Mouse (Mus musculus) hindbrain, embryonic 13.5 days (tissue): ENCODE results near the gene Tomm70a. TPM values are rescaled to one million over a fixed set of nuclear protein-coding genes. Genes with fewer than 3 reads are reported as not detected.
"Not testable (repeated sequence)": the region's sequence is repeated elsewhere in the genome, so short reads cannot be mapped to it uniquely, and the experiment has no call there.

Experiments used
- ATAC-seq: fragments of 200-750 bp; cut with Nextera tagmentation; 2 replicates; pipeline ENCODE4 v1.8.0; 2017; ENCODE audit warnings: moderate TSS enrichment; ENCODE audit not compliant: low FRiP score
- H3K27ac ChIP-seq: fragments of 300-500 bp; sonication (generic); 2 replicates; pipeline ENCODE4 v1.5.1; 2015; ENCODE audit warnings: inconsistent platforms, mild to moderate bottlenecking, moderate library complexity
- H3K27me3 ChIP-seq: fragments of 300-500 bp; sonication (generic); 2 replicates; pipeline ENCODE4 v1.6.1; 2015; ENCODE audit warnings: mild to moderate bottlenecking, inconsistent platforms
- H3K36me3 ChIP-seq: fragments of 300-500 bp; sonication (generic); 2 replicates; pipeline ENCODE4 v1.6.1; 2015; ENCODE audit warnings: mild to moderate bottlenecking, inconsistent platforms
- H3K4me1 ChIP-seq: fragments of 300-500 bp; sonication (generic); replicated peaks from 2 replicates; pipeline ENCODE4 v1.6.1; 2015; ENCODE audit warnings: inconsistent platforms
- H3K4me2 ChIP-seq: fragments of 300-500 bp; sonication (generic); 2 replicates; pipeline ENCODE4 v1.6.1; 2015; ENCODE audit warnings: inconsistent platforms, mild to moderate bottlenecking, moderate library complexity
- H3K4me3 ChIP-seq: fragments of 300-500 bp; sonication (generic); 2 replicates; pipeline ENCODE4 v1.5.1; 2015; ENCODE audit warnings: mild to moderate bottlenecking, inconsistent platforms
- H3K9ac ChIP-seq: fragments of 300-500 bp; sonication (generic); 2 replicates; pipeline ENCODE4 v1.6.1; 2015; ENCODE audit warnings: mild to moderate bottlenecking, inconsistent platforms
- H3K9me3 ChIP-seq: fragments of 300-500 bp; sonication (generic); 2 replicates; pipeline ENCODE4 v1.6.1; 2016; ENCODE audit warnings: inconsistent platforms
- WGBS: fragments of 180-500 bp; shearing (Covaris S2); methylation state at CpG from one replicate; pipeline ENCODE4 v1.1.7; 2015; 5-methylcytosine and 5-hydroxymethylcytosine counted together
- polyA plus RNA-seq: library from polyadenylated mRNA; unstranded; fragments of >200 nt; fragmentation: Nextera tagmentation; extraction: Ambion mirVana; gene quantifications from 2 replicates; pipeline ENCODE4 v1.2.1, GENCODE M21; 2015

Tomm70a gene
- polyA plus RNA-seq, 1 experiment from 2014 or later, result 54.7 TPM

DNA sequence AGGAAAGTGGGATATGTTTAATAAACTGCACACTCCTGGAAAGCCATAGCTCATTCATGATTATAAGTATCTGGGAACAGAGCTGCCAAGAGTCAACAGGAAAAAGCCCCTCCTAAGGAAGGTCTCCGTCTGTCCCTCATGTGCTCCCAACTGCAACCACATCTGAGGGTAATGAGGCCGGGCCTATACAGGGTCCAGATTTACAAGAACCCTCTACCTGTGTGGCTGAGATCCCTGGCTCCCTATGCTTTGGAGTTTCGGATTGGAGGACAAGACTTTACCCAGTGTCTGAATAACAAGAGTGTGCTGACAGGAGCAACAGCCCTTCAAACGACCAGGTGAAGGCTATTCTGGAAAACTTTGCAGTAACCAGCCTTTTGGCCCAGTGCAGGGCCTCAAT, 36.2 kb downstream of the Tomm70a start:
- H3K27me3 ChIP-seq, result no peaks in the 10 kb centered on the region
- no peaks in the 10 kb centered on the region for H3K4me1 ChIP-seq
- no peak overlapping the region for H3K9ac ChIP-seq
- H3K4me3 ChIP-seq, result no peak overlapping the region
- H3K27ac ChIP-seq, result no peak overlapping the region
- peaks cover 45% of the 10 kb centered on the region for H3K36me3 ChIP-seq
- H3K4me2 ChIP-seq, result no peak overlapping the region
- 83% methylated on average over 4 of the region's 4 CpGs for WGBS
- ATAC-seq, result no peak
- H3K9me3 ChIP-seq, result no peaks in the 10 kb centered on the region

GRCm38 (mm10) chr16:57159835-57160234, 38.3 kb downstream of the Tomm70a start:
- H3K4me3 ChIP-seq, result no peak overlapping the region
- no peaks in the 10 kb centered on the region for H3K4me1 ChIP-seq
- WGBS, result 72% methylated on average over 7 of the region's 7 CpGs
- H3K9ac ChIP-seq, result no peak overlapping the region
- no peaks in the 10 kb centered on the region for H3K9me3 ChIP-seq
- peaks cover 39% of the 10 kb centered on the region for H3K36me3 ChIP-seq
- H3K4me2 ChIP-seq, result no peak overlapping the region
- H3K27me3 ChIP-seq, result no peaks in the 10 kb centered on the region
- peak; percentile 22; the same call in 1 of the 2 replicates for ATAC-seq
- no peak overlapping the region for H3K27ac ChIP-seq

GRCm38 (mm10) chr16:57162841-57163240, 41.3 kb downstream of the Tomm70a start:
- WGBS, result 93% methylated on average over 5 of the region's 5 CpGs
- H3K36me3 ChIP-seq, result peaks cover 18% of the 10 kb centered on the region
- H3K4me1 ChIP-seq, result peaks cover 8% of the 10 kb centered on the region
- no peaks in the 10 kb centered on the region for H3K27me3 ChIP-seq
- ATAC-seq, result no peak
- H3K27ac ChIP-seq, result no peak overlapping the region
- H3K4me3 ChIP-seq, result no peak overlapping the region
- no peak overlapping the region for H3K9ac ChIP-seq
- H3K4me2 ChIP-seq, result no peak overlapping the region
- H3K9me3 ChIP-seq, result no peaks in the 10 kb centered on the region

DNA sequence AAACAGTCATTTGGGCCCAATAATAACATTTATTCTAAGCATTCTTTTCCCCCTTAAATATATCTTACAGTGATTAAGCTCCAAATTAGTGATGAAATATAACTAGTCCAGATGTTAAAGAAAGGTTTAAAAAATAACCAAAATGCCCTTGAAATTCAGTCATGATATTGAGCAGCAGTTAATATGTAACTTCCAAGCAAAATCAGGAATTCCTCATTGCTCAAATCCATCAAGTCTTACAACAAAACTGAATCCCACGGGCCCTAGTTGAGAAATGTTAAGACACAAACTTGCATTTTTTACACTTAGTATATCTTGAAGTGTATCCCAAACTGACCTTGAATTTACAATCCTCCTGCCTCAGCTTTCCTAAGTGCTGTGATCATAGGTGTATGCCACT, 42.2 kb downstream of the Tomm70a start:
- peaks cover 12% of the 10 kb centered on the region; the same call in 1 of the 2 replicates for H3K36me3 ChIP-seq
- no peaks in the 10 kb centered on the region for H3K9me3 ChIP-seq
- no peaks in the 10 kb centered on the region for H3K27me3 ChIP-seq
- no peak overlapping the region for H3K4me3 ChIP-seq
- no peak for ATAC-seq
- no peak overlapping the region for H3K27ac ChIP-seq
- peaks cover 15% of the 10 kb centered on the region for H3K4me1 ChIP-seq
- H3K4me2 ChIP-seq, result no peak overlapping the region
- no peak overlapping the region for H3K9ac ChIP-seq
- WGBS, result 94% methylated on average over 1 of the region's 1 CpGs

DNA sequence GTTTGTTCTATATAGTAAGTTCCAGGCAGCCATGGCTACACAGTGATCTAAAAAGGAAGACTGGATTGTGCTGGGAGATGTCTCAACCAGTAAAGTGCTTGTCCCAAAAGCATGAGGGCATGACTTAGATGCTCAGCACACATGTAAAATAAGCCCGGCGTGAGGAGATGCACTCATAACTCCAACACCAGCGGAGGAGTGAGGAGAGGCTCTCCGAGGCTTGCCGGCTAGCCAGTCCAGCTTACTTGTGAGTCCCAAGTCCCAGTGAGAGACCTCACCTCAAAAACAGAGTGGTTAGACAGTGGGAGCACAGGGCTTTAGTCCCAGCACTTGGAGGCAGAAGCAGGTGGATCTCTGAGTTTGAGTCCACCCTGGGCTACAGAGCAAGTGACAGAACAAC, 43.7 kb downstream of the Tomm70a start:
- ATAC-seq, result no peak
- Histone ChIP-seq H3K9me3 (no peaks in the 10 kb centered on the region), H3K36me3 (peaks cover 9% of the 10 kb centered on the region), H3K9ac (no peak overlapping the region), H3K4me2 (no peak overlapping the region), H3K27me3 (no peaks in the 10 kb centered on the region), H3K4me1 (peaks cover 15% of the 10 kb centered on the region), H3K27ac (no peak overlapping the region), H3K4me3 (no peak overlapping the region)
- WGBS, result 99% methylated on average over 5 of the region's 5 CpGs

DNA sequence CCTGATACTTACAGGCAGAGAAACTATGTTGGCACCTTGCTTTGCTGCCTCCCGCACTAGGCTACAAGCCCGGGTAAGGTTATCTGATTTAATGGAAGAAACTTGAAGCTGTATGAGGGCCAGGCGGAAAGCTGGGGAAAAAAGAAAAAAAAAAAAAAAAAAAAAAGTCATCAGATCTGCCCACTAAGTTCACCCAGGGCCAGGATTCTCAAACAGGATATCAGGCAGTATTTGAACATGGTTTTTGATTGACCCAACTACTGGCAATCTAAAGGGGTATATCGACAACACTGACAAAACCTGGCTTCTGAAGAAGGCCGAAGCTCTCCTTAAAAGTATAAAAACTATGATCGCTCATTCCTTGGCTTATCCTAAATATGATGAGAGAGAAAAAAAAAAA, 44.6 kb downstream of the Tomm70a start:
- 91% methylated on average over 6 of the region's 6 CpGs for WGBS
- ATAC-seq, result no peak
- no peak overlapping the region for H3K27ac ChIP-seq
- no peaks in the 10 kb centered on the region for H3K27me3 ChIP-seq
- no peaks in the 10 kb centered on the region for H3K9me3 ChIP-seq
- peak overlapping the region; percentile 66 for H3K4me2 ChIP-seq
- H3K36me3 ChIP-seq, result peaks cover 14% of the 10 kb centered on the region
- no peak overlapping the region for H3K9ac ChIP-seq
- peaks cover 15% of the 10 kb centered on the region for H3K4me1 ChIP-seq
- peak overlapping the region; percentile 60 for H3K4me3 ChIP-seq

DNA sequence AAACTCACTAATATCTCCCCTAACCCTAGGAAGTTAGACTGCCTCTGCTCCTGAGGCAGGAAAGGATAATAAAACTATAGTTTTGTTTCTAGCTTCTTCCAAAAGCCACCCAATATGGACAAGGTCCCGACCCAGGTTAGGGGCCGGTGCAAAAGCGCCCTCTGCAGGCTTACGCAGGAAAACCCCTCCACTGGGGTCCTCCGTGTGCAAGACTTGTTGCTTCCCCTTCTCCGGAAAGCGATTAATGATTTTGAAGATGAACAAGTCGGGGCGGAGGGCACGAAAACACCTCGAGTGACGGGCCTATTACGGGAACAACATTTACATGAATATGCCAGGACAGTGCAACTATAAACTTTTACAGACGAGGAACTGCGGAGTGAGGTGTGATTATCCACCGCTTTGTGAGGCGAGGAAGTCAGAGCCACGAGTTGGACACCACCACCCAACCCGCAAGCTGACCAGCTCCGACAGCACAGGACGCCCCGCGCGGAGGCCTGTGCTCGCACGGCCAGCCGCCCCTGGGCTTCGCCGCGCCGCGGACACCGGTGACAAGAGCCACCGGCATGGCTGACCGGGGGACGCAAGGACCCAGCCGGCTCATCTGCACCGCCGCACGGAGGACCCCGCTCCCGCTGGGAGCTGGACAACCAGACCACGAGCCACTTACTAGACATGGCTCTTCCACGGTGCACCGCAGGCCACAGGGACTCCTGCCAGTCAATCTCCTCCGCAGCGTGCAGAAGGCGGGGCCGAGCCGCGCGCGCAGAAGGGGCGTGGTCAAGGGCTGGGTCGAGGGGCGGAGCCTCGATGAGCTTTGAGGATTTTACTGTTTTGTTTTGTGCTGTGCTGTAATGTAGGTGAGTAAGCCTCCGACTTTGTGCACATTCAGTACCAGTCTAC, 45.4 kb downstream of the Tomm70a start, which contains the start of gene Nit2:
Gene Nit2, minus strand, starts transcription at position 731 of the 903 bp plus-strand sequence.
- H3K4me2 ChIP-seq, result peak within 1 kb of the TSS; percentile 66
- peak within 1 kb of the TSS; percentile 85 for H3K27ac ChIP-seq
- under 1% methylated on average over 58 of the region's 58 CpGs for WGBS
- peaks cover 15% of the 10 kb centered on the region for H3K4me1 ChIP-seq
- no peaks in the 10 kb centered on the region for H3K9me3 ChIP-seq
- H3K36me3 ChIP-seq, result peaks cover 18% of the 10 kb centered on the region
- H3K27me3 ChIP-seq, result no peaks in the 10 kb centered on the region
- peak within 1 kb of the TSS; percentile 60 for H3K4me3 ChIP-seq
- H3K9ac ChIP-seq, result peak within 1 kb of the TSS; percentile 79
- ATAC-seq, result peak; percentile 99

GRCm38 (mm10) chr16:57167514-57167912, 46.0 kb downstream of the Tomm70a start:
- 33% methylated on average over 5 of the region's 5 CpGs for WGBS
- H3K27me3 ChIP-seq, result no peaks in the 10 kb centered on the region
- ATAC-seq, result peak; percentile 59

DNA sequence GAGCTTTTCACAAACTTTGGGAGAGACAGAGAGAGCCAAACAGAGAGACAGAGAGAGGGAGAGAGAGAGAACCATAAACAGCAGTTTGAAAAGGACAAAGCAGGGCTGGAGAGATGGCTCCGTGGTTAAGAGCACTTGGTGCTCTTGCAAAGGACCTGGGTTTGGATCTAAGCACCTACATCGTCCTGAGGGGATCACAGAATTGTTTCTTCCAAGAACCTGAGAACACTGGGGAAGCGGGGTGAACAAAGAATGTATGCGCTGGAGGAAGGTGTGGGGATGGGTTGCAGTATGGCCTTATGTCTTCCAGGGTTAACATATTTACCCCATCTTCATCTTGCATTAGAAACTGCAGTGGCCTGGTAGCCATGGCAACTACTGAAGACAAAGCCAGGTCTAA, 46.7 kb downstream of the Tomm70a start:
- Histone ChIP-seq H3K27me3 (no peaks in the 10 kb centered on the region), H3K36me3 (peaks cover 25% of the 10 kb centered on the region), H3K9ac (no peak overlapping the region), H3K4me2 (peak overlapping the region; percentile 66; the same call in 1 of the 2 replicates), H3K4me1 (peaks cover 15% of the 10 kb centered on the region), H3K4me3 (no peak overlapping the region), H3K9me3 (no peaks in the 10 kb centered on the region), H3K27ac (no peak overlapping the region)
- no peak for ATAC-seq
- 47% methylated on average over 4 of the region's 4 CpGs for WGBS

More at GRCm38 (mm10) chr16:57167514-57167912, 46.0 kb downstream of the Tomm70a start:
- Histone ChIP-seq H3K4me1 (peaks cover 15% of the 10 kb centered on the region), H3K4me3 (peak overlapping the region; percentile 60), H3K36me3 (peaks cover 20% of the 10 kb centered on the region), H3K4me2 (peak overlapping the region; percentile 66), H3K27ac (peak overlapping the region; percentile 85; the same call in 1 of the 2 replicates), H3K9me3 (no peaks in the 10 kb centered on the region), H3K9ac (peak overlapping the region; percentile 79)

GRCm38 (mm10) chr16:57171161-57171560, 49.7 kb downstream of the Tomm70a start:
- Histone ChIP-seq H3K9me3 (no peaks in the 10 kb centered on the region), H3K4me1 (peaks cover 15% of the 10 kb centered on the region), H3K27me3 (no peaks in the 10 kb centered on the region), H3K27ac (no peak overlapping the region), H3K36me3 (peaks cover 36% of the 10 kb centered on the region), H3K4me2 (no peak overlapping the region), H3K9ac (no peak overlapping the region), H3K4me3 (no peak overlapping the region)
- WGBS, result 93% methylated on average over 8 of the region's 8 CpGs
- no peak for ATAC-seq

DNA sequence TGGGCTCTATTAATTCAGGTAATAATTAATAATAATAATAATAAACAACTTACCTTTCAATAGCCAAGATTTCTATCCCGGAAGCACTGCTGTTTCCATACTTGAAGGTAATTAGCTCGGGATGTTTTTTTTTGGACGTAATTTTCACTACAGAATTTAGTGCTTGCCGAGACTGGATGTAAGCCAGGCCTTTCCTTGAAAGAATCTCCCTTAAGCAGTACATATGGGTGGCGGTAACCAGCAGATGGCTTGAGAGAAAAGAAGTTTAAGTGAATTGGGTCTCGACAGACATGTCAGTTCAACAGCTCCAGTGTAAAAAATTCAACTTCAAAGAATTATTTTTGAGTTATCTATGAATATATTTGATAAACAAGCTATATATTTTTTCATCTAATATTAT, 50.1 kb downstream of the Tomm70a start:
- ATAC-seq, result no peak
- Histone ChIP-seq H3K4me1 (peaks cover 13% of the 10 kb centered on the region), H3K4me2 (no peak overlapping the region), H3K9me3 (no peaks in the 10 kb centered on the region), H3K27ac (no peak overlapping the region), H3K27me3 (no peaks in the 10 kb centered on the region), H3K36me3 (peaks cover 40% of the 10 kb centered on the region), H3K9ac (no peak overlapping the region), H3K4me3 (no peak overlapping the region)
- WGBS, result 94% methylated on average over 6 of the region's 6 CpGs

- not testable (repeated sequence) for H3K9me3 ChIP-seq, H3K27me3 ChIP-seq, H3K4me3 ChIP-seq, ATAC-seq, H3K27ac ChIP-seq, H3K9ac ChIP-seq, H3K4me1 ChIP-seq, H3K4me2 ChIP-seq
- H3K36me3 ChIP-seq, result peaks cover 43% of the 10 kb centered on the region
Observed at GRCm38 (mm10) chr16:57174480-57174879, 53.0 kb downstream of the Tomm70a start.

DNA sequence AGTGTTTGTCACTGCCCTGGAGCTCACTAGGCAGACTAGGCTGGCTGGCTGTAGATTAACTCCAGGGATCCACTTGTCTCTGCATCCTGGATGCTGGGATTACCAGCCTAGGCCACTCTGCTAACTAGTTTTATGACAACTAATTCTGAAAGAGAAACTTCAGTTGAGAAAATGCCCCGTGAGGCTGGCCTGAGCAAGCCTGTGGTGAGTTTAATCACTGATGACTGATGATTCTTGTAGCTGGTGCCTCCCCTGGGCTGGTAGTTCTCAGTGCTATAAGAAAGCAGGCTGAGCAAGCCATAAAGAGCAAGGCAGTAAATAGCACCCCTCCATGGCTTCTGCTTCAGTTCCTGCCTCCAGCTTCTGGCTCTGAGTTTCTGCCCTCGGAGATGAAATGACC, 54.2 kb downstream of the Tomm70a start:
- no peak overlapping the region for H3K27ac ChIP-seq
- no peaks in the 10 kb centered on the region for H3K9me3 ChIP-seq
- H3K27me3 ChIP-seq, result no peaks in the 10 kb centered on the region
- H3K4me2 ChIP-seq, result no peak overlapping the region
- 78% methylated on average over 2 of the region's 2 CpGs for WGBS
- H3K4me3 ChIP-seq, result no peak overlapping the region
- no peaks in the 10 kb centered on the region for H3K4me1 ChIP-seq
- no peak for ATAC-seq
- peaks cover 43% of the 10 kb centered on the region for H3K36me3 ChIP-seq
- H3K9ac ChIP-seq, result no peak overlapping the region
